ENCODE assay signal across 13 mouse cellular contexts in genomic region chr9:58315850-58316249, GRCm38 (mm10). TPM values are rescaled to one million over a fixed set of nuclear protein-coding genes. Genes with fewer than 3 reads are reported as not detected.
A peak's percentile ranks its signal among the peaks of the same experiment; 100 is the strongest.
DNase-seq lines count a peak whose midpoint lies in the region; ATAC-seq and TF ChIP-seq lines count a peak whose summit lies in the region.
"Had no signal": no experiment of that assay in that cellular context is flagged by ENCODE, and none has a peak within 500 bp of the region (broad histone marks: within the 10 kb centered on the region; RNA-seq: fewer than 3 reads in every experiment).

No protein-coding gene starts in this region.

- no peak overlapping the region for H3K9ac ChIP-seq in heart, embryonic 15.5 days
- H3K9ac ChIP-seq in lung, postnatal 0 days (replicated peaks; ENCODE audit: low read depth) = no peak overlapping the region
- no peak overlapping the region for H3K9ac ChIP-seq in forebrain, embryonic 12.5 days
- no peak overlapping the region for H3K9ac ChIP-seq in stomach, postnatal 0 days (ENCODE audit: low read length)
- no peak overlapping the region for H3K9ac ChIP-seq in midbrain, embryonic 11.5 days (ENCODE audit: low read length)
- H3K9ac ChIP-seq: neural tube, embryonic 12.5 days had no signal

- H3K9me3 ChIP-seq in heart, embryonic 15.5 days (replicated peaks) = no peaks in the 10 kb centered on the region
- H3K9me3 ChIP-seq in lung, postnatal 0 days (ENCODE audit: low read length) = no peaks in the 10 kb centered on the region
- H3K9me3 ChIP-seq in forebrain, embryonic 12.5 days = no peaks in the 10 kb centered on the region
- H3K9me3 ChIP-seq in stomach, postnatal 0 days (ENCODE audit: control insufficient read depth, low read length) = no peaks in the 10 kb centered on the region
- H3K9me3 ChIP-seq in midbrain, embryonic 11.5 days (ENCODE audit: control insufficient read depth, low read length) = no peaks in the 10 kb centered on the region
- H3K9me3 ChIP-seq: neural tube, embryonic 12.5 days had no signal

- no peak for TF ChIP-seq CTCF in lung, postnatal 0 days (IDR thresholded peaks at IDR 0.05)
- no peak for TF ChIP-seq CTCF in stomach, postnatal 0 days (IDR thresholded peaks at IDR 0.05; ENCODE audit: low read depth)

- H3K4me3 ChIP-seq in heart, embryonic 15.5 days = no peak overlapping the region
- H3K4me3 ChIP-seq in lung, postnatal 0 days (ENCODE audit: low read depth, low read length) = no peak overlapping the region
- no peak overlapping the region for H3K4me3 ChIP-seq in forebrain, embryonic 12.5 days (replicated peaks)
- H3K4me3 ChIP-seq in stomach, postnatal 0 days (ENCODE audit: low read depth, low read length) = no peak overlapping the region
- H3K4me3 ChIP-seq in midbrain, embryonic 11.5 days (ENCODE audit: low read depth, low read length) = no peak overlapping the region
- H3K4me3 ChIP-seq: megakaryocyte, embryonic 14.5 days; neural tube, embryonic 12.5 days had no signal

- H3K27ac ChIP-seq in heart, embryonic 15.5 days = peak overlapping the region; percentile 75
- H3K27ac ChIP-seq in lung, postnatal 0 days (ENCODE audit: low read length) = peak overlapping the region; percentile 40; the same call in 1 of the 2 replicates
- H3K27ac ChIP-seq in forebrain, embryonic 12.5 days = peak overlapping the region; percentile 71; the same call in 1 of the 2 replicates
- peak overlapping the region; percentile 83 for H3K27ac ChIP-seq in stomach, postnatal 0 days (replicated peaks)
- H3K27ac ChIP-seq in midbrain, embryonic 11.5 days (ENCODE audit: low read depth, low read length) = no peak overlapping the region; the same call in 1 of the 2 replicates

- no peak for DNase-seq in heart, adult 8-10 months (ENCODE audit: low spot score)
- no peak for DNase-seq in lung, postnatal 0 days (ENCODE audit: low spot score)
- no peak for DNase-seq in lung, postnatal 4 days
- no peak for DNase-seq in stomach, postnatal 0 days (ENCODE audit: low spot score)
- no peak for DNase-seq in midbrain, embryonic 11.5 days (ENCODE audit: low spot score, missing footprints)
- no peak for DNase-seq in embryo, embryonic 10.5 days (ENCODE audit: low spot score)
- DNase-seq: cerebellum, adult 9-10 months had no signal

- TF ChIP-seq EP300 in lung, postnatal 0 days (IDR thresholded peaks at IDR 0.05) = no peak
- no peak for TF ChIP-seq EP300 in stomach, postnatal 0 days (optimal IDR thresholded peaks at IDR 0.05)

- no peaks in the 10 kb centered on the region; the same call in 1 of the 2 replicates for H3K27me3 ChIP-seq in heart, embryonic 15.5 days
- 0 out of 2 replicates have a peak, but pooled peaks cover 10% of the 10 kb centered on the region for H3K27me3 ChIP-seq in lung, postnatal 0 days (replicated peaks; ENCODE audit: insufficient read depth, low read length)
- peaks cover 37% of the 10 kb centered on the region for H3K27me3 ChIP-seq in forebrain, embryonic 12.5 days
- H3K27me3 ChIP-seq in stomach, postnatal 0 days (ENCODE audit: control insufficient read depth, insufficient read depth, low read length) = peaks cover 3% of the 10 kb centered on the region; the same call in 1 of the 2 replicates
- peaks cover 18% of the 10 kb centered on the region for H3K27me3 ChIP-seq in midbrain, embryonic 11.5 days (ENCODE audit: control insufficient read depth, insufficient read depth, low read length)

- no peaks in the 10 kb centered on the region for H3K36me3 ChIP-seq in heart, embryonic 15.5 days
- no peaks in the 10 kb centered on the region for H3K36me3 ChIP-seq in lung, postnatal 0 days (ENCODE audit: insufficient read depth, low read length)
- no peaks in the 10 kb centered on the region for H3K36me3 ChIP-seq in forebrain, embryonic 12.5 days (replicated peaks)
- H3K36me3 ChIP-seq in stomach, postnatal 0 days (ENCODE audit: control insufficient read depth, insufficient read depth, low read length) = no peaks in the 10 kb centered on the region
- no peaks in the 10 kb centered on the region for H3K36me3 ChIP-seq in midbrain, embryonic 11.5 days (ENCODE audit: control insufficient read depth, insufficient read depth, low read length)
- H3K36me3 ChIP-seq: neural tube, embryonic 12.5 days had no signal

- ATAC-seq in heart, embryonic 15.5 days (replicated peaks; ENCODE audit: insufficient number of reproducible peaks, insufficient read depth, low FRiP score, low read depth) = no peak
- ATAC-seq in lung, postnatal 0 days = no peak
- ATAC-seq in forebrain, embryonic 12.5 days (ENCODE audit: low FRiP score) = no peak
- no peak for ATAC-seq in stomach, postnatal 0 days (ENCODE audit: low FRiP score, low TSS enrichment)
- ATAC-seq in midbrain, embryonic 11.5 days (ENCODE audit: low FRiP score) = no peak

- H3K4me1 ChIP-seq in heart, embryonic 15.5 days (replicated peaks) = peaks cover 52% of the 10 kb centered on the region
- peaks cover 3% of the 10 kb centered on the region; the same call in 1 of the 2 replicates for H3K4me1 ChIP-seq in lung, postnatal 0 days (ENCODE audit: insufficient read depth, low read depth, low read length)
- peaks cover 42% of the 10 kb centered on the region for H3K4me1 ChIP-seq in forebrain, embryonic 12.5 days
- H3K4me1 ChIP-seq in stomach, postnatal 0 days (replicated peaks; ENCODE audit: control insufficient read depth, insufficient read depth) = no peaks in the 10 kb centered on the region; the same call in 1 of the 2 replicates
- H3K4me1 ChIP-seq in midbrain, embryonic 11.5 days (ENCODE audit: control insufficient read depth, insufficient read depth, low read length) = peaks cover 20% of the 10 kb centered on the region

- WGBS in heart, embryonic 15.5 days = 87% methylated on average over 2 of the region's 2 CpGs
- 86% methylated on average over 2 of the region's 2 CpGs for WGBS in lung, postnatal 0 days
- 92% methylated on average over 2 of the region's 2 CpGs for WGBS in forebrain, embryonic 12.5 days
- 86% methylated on average over 2 of the region's 2 CpGs for WGBS in stomach, postnatal 0 days
- WGBS in midbrain, embryonic 11.5 days = 100% methylated on average over 2 of the region's 2 CpGs

- no peak overlapping the region for H3K4me2 ChIP-seq in heart, embryonic 15.5 days
- H3K4me2 ChIP-seq in lung, postnatal 0 days (replicated peaks; ENCODE audit: low read depth, low read length) = no peak overlapping the region
- no peak overlapping the region for H3K4me2 ChIP-seq in forebrain, embryonic 12.5 days
- H3K4me2 ChIP-seq in stomach, postnatal 0 days (replicated peaks; ENCODE audit: low read depth) = no peak overlapping the region
- no peak overlapping the region for H3K4me2 ChIP-seq in midbrain, embryonic 11.5 days
- H3K4me2 ChIP-seq: neural tube, embryonic 12.5 days had no signal

RNA-seq across cellular contexts. Expression of gene Loxl1, which starts 2.9 kb away (rescaled TPM):
- 54.6 and 78.1 TPM in 2 replicates for polyA plus RNA-seq in heart, embryonic 15.5 days (2015; fragmentation: Nextera tagmentation; extraction: Ambion mirVana)
- total RNA-seq in heart, adult 8-10 months (2022) = 10 to 100 TPM; 14.3 to 19.3 (median 16.6) TPM
- polyA plus RNA-seq in lung, postnatal 0 days (2015; fragmentation: Nextera tagmentation; extraction: Ambion mirVana) = 121 and 122 TPM in 2 replicates
- 9.1 and 10.9 TPM in 2 replicates for polyA plus RNA-seq in forebrain, embryonic 12.5 days (2016; fragmentation: Nextera tagmentation; extraction: Ambion mirVana)
- polyA plus RNA-seq in stomach, postnatal 0 days (2015; fragmentation: Nextera tagmentation; extraction: Ambion mirVana) = 49.3 and 63.7 TPM in 2 replicates
- 9.9 TPM in 2 replicates for polyA plus RNA-seq in midbrain, embryonic 11.5 days (2014; fragmentation: Nextera tagmentation; extraction: Ambion mirVana)

RNA-seq across cellular contexts. Expression of gene Tbc1d21, which starts 54.4 kb away (rescaled TPM):
- polyA plus RNA-seq in heart, embryonic 15.5 days (2015; fragmentation: Nextera tagmentation; extraction: Ambion mirVana) = not detected in 2 replicates
- total RNA-seq in heart, adult 8-10 months (2022) = not detected
- polyA plus RNA-seq in lung, postnatal 0 days (2015; fragmentation: Nextera tagmentation; extraction: Ambion mirVana) = not detected in 2 replicates
- not detected in 2 replicates for polyA plus RNA-seq in forebrain, embryonic 12.5 days (2016; fragmentation: Nextera tagmentation; extraction: Ambion mirVana)
- not detected in 2 replicates for polyA plus RNA-seq in stomach, postnatal 0 days (2015; fragmentation: Nextera tagmentation; extraction: Ambion mirVana)
- polyA plus RNA-seq in midbrain, embryonic 11.5 days (2014; fragmentation: Nextera tagmentation; extraction: Ambion mirVana) = not detected in 2 replicates
- polyA plus RNA-seq: limb, embryonic 11.5 days; neural tube, embryonic 12.5 days; small intestine, adult 2 months had no signal
